Mouse (Mus musculus) embryonic stem cell, embryonic (primary cell): ENCODE results near the gene Cldn8.

Experiments
- CTCF ChIA-PET, 4 experiments: fragments of 300-600 bp in 2 of 4; fragments of 350-600 bp in 2 of 4; sonication (Branson Sonifier 250); formaldehyde crosslinking; loops; one replicate each; lab custom pipeline; 2022; ENCODE audit warnings: inconsistent platforms in 2 of 4; lab: Charles Lee
- POLR2A ChIA-PET, 4 experiments: fragments of 300-600 bp in 2 of 4; fragments of 350-600 bp in 2 of 4; sonication (Branson Sonifier 250); formaldehyde crosslinking; loops; one replicate each; lab custom pipeline; 2022; ENCODE audit warnings: antibody characterized with exemption in 4 of 4, inconsistent platforms in 1 of 4; lab: Charles Lee

Cldn8 gene

GRCm38 (mm10) chr16:88563045-88563913 is at the start of gene Cldn8:
Gene Cldn8 (minus strand): TSS chr16:88563183.
- ChIA-PET CTCF (interaction anchor here in 1 of 4 experiments (0.7 kb wide), 1 partner anchor 443 kb away, joined by 4 read pairs; no protein-coding TSS in a partner anchor), POLR2A (interaction anchor here in 1 of 4 experiments (1.0 kb wide), 1 partner anchor 64 kb away, joined by 3 read pairs; no protein-coding TSS in a partner anchor)

DNA sequence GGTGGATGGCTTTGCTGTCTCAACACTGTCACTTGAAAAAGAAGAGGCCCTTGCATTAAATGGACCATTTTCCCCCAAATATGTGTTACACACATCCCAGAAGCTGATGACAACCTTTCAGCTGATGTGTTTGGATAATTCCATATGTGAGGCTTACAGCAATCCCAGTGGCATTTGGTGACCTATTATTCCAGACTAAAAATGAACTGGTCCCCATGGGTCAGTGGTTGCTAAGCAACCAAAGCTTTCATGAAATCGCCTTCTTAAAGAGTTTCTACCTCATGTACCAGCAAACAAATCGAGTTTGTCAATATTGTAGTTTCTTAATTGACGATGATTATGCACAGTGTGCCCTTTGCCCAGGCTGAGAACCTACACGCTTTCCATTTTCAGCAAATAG is 49.7 kb upstream of the Cldn8 start:
- ChIA-PET CTCF (no interaction called here), POLR2A (no interaction called here)

DNA sequence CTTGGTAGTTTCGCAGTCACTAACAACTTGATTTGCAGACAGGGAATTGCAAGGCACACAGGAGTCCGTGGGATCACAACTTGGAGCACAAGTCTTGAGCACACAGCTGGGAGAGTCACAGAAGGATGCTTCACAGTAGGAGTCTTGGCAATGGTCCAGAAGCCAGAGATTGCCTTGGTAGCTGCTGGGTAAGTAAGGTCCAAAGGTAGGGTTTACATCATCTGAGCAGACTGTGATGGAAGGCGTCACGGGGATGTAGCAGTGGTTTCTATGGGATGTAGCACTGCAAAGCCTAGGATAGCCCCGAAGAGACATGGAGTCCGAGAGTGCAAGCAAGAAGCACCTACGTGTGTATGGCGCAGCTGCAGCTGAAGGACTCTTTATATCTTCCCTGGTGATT is 48.9 kb upstream of the Cldn8 start, which contains the start of gene Krtap24-1:
Gene Krtap24-1, minus strand, starts transcription at position 358 of the 400 bp plus-strand sequence.
- CTCF ChIA-PET, result no interaction called here
- POLR2A ChIA-PET, result no interaction called here

DNA sequence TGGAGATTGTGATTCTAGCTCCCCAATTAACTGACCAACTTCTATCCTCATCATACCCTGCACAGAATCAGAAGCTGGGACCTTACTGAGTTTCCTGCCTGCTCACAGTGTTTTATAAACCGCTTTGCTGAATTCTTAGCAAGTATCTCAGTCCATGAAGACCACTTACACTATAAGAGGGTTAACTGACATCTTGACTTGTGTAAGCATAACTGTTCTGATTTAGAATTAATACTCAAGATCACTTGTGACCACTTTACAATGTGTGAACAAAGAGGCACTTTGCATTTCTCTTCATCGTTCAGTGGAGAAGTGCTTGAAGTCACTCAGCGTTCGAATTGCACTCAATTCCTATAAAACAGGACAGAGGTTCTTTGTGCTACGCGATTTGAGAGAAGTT is 41.6 kb upstream of the Cldn8 start:
- CTCF ChIA-PET, result no interaction called here
- POLR2A ChIA-PET, result no interaction called here

- CTCF ChIA-PET, result no interaction called here
- POLR2A ChIA-PET, result no interaction called here
These were observed 39.5 kb upstream of the Cldn8 start for GRCm38 (mm10) chr16:88602464-88602863.

DNA sequence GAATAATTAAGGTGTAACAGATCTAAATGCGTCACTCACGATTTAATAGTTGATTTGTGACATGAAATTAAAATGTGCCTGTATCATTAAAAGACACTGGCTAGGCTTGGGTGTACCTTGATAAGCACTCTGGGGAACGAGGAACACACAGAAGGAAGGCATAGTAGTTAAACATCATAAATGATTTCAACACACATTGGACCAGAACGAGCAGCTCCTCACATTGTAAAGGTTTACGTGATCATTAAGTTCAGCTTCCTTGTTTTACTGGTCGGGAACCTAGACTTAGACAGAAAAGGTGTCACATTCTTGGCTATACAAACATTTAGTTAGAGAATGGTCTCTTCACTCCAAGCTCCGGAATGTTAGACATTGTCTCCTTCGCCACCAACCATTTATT is 37.3 kb upstream of the Cldn8 start:
- POLR2A ChIA-PET, result no interaction called here
- CTCF ChIA-PET, result interaction anchor here in 1 of 4 experiments (1.0 kb wide), 1 partner anchor 8 kb away, joined by 3 read pairs; no protein-coding TSS in a partner anchor

DNA sequence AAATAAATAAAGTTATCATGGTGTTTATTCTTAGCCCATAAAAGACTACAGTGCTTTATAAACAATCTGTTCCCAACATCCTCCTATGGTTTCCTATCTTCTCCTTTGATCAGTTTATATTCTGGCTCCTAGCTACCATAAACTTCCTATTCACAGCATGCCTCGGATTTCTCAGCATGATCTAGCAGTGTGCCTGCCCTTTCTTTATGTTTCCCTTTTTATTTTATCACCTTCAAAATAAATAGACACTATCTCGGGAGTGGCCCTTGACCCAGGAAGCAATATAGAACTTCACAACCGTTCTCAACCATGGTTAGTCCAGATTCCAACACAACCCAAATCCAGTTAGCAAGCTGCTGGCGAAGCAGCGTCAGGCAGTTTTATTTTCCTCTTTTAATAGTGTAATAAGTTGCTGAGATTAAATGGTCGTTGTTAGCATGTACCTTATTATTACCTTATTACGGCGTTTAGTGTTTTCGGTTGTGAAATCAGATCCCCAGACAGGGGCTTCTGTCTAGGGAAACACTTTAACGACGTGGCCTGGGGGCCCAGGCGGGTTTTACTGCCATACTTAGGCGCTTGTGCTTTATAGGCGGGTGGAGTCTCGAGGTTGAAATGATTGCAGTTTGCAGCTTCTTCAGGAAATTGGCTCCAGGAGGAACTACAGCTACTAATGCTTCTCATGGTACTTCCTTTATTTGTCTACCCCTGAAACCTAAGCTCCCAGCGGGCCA is 36.7 kb upstream of the Cldn8 start:
- CTCF ChIA-PET, result no interaction called here

DNA sequence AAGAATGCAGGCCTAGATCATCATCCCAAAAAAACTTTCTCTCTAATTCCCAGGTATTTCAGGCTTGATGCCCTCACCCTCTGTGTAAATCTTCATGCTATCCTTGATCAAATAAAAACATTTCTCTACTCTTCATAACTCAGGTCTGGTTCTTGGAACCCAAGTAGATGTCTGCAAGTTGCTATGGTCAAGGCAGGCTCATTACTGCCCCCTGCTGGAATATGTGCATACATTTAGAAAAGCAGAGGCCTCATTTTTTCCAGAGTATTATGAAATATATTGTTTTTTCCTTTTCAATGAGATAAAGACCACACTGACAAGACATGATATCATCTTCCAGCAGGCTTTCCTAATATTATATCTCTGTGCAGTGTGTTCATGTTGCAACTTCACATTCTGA is 29.8 kb upstream of the Cldn8 start:
- CTCF ChIA-PET, result interaction anchor here in 2 of 4 experiments (1.2 to 1.5 kb wide), 2 partner anchors 11 to 15 kb away, joined by 4 to 5 read pairs; no protein-coding TSS in a partner anchor
- POLR2A ChIA-PET, result no interaction called here

More for the DNA sequence above, 36.7 kb upstream of the Cldn8 start:
- POLR2A ChIA-PET, result no interaction called here

DNA sequence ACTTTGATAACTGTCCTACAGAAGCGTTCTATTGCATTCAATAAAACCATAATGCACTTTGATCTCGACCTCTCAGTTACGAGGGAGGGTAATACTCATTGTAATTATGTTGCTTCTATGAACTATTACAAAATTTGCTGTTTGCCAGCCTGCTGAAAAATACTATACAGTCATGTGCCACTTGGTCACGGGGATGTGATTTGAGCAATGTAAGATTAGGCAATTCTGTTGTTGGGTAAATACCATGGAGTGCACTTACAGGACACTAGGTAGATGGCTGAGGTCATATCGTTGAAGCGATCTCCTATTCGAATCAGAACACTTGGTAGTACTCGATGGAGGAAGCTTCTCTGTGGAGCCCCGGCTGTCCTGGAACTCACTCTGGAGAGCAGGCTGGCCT is 20.4 kb upstream of the Cldn8 start:
- POLR2A ChIA-PET, result interaction anchor here in 1 of 4 experiments (1.1 kb wide), 1 partner anchor 11 kb away, joined by 3 read pairs; no protein-coding TSS in a partner anchor

DNA sequence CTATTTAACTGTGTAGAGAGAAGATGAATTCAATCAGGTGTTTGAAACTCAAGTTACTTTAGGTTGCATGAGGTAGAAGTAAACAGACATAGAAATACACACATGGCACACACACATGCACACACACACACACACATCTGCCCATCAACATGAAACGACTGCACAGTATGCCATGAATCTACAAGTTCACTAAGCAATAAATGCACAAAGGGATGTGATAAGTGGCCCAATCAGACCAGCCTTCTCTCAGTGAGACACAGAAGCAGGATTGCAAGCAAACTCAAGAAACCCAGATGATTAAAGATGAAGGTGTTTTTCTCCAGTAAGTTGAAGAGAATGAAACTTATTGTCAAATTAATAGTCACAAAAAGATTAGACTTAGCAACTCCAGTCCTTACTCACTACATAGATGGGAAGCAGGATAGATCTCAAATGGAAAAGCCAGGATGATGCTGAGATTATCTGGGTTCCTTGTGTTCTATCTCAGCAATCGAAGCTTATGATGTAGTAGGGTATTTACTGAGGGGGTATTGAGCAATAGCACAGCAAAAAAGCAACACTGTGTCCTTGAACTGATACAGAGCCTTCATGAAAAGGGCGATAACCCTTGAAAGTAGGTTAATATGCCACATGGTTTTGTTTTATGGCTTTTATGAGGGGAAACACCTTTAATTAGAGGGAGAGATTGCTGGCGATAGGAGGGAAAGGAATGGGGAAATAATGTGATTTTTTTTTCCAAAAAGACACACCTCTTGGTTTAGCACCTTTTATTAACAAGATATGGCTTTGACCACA is 13.1 kb upstream of the Cldn8 start:
- POLR2A ChIA-PET, result interaction anchor here in 1 of 4 experiments (0.7 kb wide), 1 partner anchor 168 kb away, joined by 3 read pairs; no protein-coding TSS in a partner anchor
- CTCF ChIA-PET, result interaction anchor here in 1 of 4 experiments (0.6 kb wide), 1 partner anchor 197 kb away, joined by 3 read pairs; no protein-coding TSS in a partner anchor

More for the DNA sequence above, 20.4 kb upstream of the Cldn8 start:
- CTCF ChIA-PET, result no interaction called here

- CTCF ChIA-PET, result no interaction called here
- POLR2A ChIA-PET, result no interaction called here
These were observed 10.0 kb upstream of the Cldn8 start for GRCm38 (mm10) chr16:88572904-88573404.

- ChIA-PET CTCF (no interaction called here), POLR2A (no interaction called here)
These were observed 7.2 kb upstream of the Cldn8 start for GRCm38 (mm10) chr16:88570136-88570535.

DNA sequence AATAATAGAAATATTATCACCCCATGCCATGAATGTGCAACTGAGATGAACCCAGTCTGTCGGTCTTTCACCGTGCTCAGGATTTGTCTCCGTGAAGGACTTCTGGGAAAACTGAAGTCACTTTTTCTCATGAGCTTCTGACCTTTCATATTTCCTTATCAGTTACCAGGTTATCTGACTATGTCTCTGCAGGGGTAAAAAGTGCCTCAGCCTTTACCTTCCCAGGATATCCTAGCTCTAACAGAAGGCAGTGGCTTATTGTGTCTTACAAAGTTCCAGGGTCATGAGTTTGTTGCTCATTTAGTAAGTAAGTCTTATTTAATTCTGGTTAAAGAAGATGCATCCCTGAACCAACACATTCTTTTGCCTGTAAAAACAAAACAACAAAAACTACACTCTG is 6.7 kb upstream of the Cldn8 start:
- POLR2A ChIA-PET, result no interaction called here

GRCm38 (mm10) chr16:88569096-88569495 is 6.1 kb upstream of the Cldn8 start:
- POLR2A ChIA-PET, result no interaction called here
- CTCF ChIA-PET, result no interaction called here

More for the DNA sequence above, 6.7 kb upstream of the Cldn8 start:
- CTCF ChIA-PET, result no interaction called here

- CTCF ChIA-PET, result no interaction called here
- POLR2A ChIA-PET, result no interaction called here
These were observed 1.3 kb downstream of the Cldn8 start for GRCm38 (mm10) chr16:88561617-88562164.

GRCm38 (mm10) chr16:88542488-88542887 is 20.5 kb downstream of the Cldn8 start:
- ChIA-PET POLR2A (no interaction called here), CTCF (interaction anchor here in 3 of 4 experiments (0.5 to 1.6 kb wide), 9 partner anchors 9 to 1321 kb away, joined by 3 to 5 read pairs (median 4); no protein-coding TSS in a partner anchor)

DNA sequence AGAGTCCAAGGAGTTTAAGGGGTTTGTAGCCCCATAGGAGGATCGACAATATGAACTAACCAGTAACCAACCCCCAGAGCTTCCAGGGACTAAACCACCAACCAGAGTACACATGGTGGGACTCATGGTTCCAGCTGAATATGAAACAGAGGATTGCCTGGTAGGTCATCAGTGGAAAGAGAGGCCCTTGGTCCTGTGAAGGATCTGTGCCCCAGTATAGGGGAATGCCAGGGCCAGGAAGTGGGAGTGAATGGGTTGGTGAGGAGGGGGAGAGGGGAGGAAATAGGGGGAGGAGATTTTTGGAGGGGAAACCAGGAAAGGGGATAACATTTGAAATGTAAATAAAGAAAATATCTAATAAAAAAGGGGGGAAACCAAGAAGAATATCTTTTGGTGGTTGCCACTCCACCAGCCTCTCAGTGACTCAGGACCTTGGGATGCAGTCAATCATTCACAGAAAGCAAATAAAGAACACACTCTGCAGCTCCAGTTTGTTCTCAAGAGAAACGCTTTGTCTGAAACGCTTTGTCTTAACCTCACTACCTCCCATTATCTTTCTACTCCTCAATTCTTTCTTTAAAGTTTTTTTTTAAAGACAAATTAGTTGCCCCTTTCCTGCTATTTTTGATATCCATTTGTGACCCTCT is 23.0 kb downstream of the Cldn8 start:
- CTCF ChIA-PET, result no interaction called here
- POLR2A ChIA-PET, result no interaction called here

DNA sequence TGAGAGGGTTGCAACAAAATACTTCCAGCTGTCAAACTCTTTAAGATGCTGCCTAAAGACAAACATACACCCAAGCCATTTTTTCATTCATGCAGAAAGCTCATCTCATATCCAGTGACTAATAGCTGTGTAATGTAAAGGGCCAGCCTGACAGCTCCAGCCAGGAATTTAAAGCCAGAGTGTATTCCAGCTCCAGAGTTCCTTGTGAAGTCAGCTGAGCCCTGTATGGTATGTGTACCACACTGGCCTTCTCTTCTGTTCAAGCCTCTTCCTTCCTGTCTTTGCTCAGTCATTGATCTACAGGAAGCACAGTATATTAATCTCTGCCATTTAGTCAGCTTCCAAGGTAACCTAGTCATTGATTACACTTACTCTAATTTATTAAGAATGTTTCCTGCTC is 51.6 kb downstream of the Cldn8 start:
- CTCF ChIA-PET, result no interaction called here
- POLR2A ChIA-PET, result no interaction called here
